Mouse (Mus musculus): ENCODE data around the gene Cers3.

DNA sequence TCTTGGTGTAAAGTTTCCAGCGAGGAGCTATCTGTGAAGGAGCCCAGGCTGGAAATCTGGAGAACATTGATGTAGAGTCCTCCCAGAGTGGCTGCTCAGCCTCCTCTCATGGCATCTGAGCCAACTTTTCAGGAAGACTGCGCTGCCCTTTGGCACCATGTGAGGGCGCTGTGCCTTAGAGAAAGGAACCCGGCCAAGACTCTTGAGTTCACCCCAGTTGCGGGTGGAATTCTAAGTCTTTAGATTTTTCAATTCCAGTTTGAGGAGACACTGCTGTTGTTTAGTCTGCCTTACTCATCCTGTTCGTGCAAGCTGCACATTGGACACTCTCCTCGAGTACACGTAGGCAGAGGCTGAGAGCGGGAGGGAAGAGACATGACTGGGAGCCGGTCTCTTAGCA lies 98.7 kb downstream of the Cers3 start:
- TF ChIP-seq USF1 (IDR thresholded peaks at IDR 0.05; ENCODE audit: low read depth) = no peak
- TF ChIP-seq CTCF (IDR thresholded peaks at IDR 0.05; ENCODE audit: control insufficient read depth, insufficient read depth, insufficient read length) = peak; percentile 56
- no peak for TF ChIP-seq MYOD1 (IDR thresholded peaks at IDR 0.05; ENCODE audit: control insufficient read depth, insufficient read length, low read depth)
- no peak for TF ChIP-seq MAX (IDR thresholded peaks at IDR 0.05)
- TF ChIP-seq MYOG (IDR thresholded peaks at IDR 0.05; ENCODE audit: control insufficient read depth, extremely low read depth, insufficient read length) = no peak
- TF ChIP-seq CEBPB (IDR thresholded peaks at IDR 0.05; ENCODE audit: low read depth) = no peak
- no peak for TF ChIP-seq FOSL1 (IDR thresholded peaks at IDR 0.05; ENCODE audit: insufficient read depth, low read length, poor library complexity, severe bottlenecking)

Measured in C2C12 (cell line).